Mouse (Mus musculus) hindbrain, embryonic 10.5 days (tissue): ENCODE results near the gene Ces1d. TPM values are rescaled to one million over a fixed set of nuclear protein-coding genes. Genes with fewer than 3 reads are reported as not detected.
"Not testable (repeated sequence)": the region's sequence is repeated elsewhere in the genome, so short reads cannot be mapped to it uniquely, and the experiment has no call there.

Experiments used
- DNase-seq: peaks from one replicate; pipeline ENCODE4 v3.0.0-alpha.2; 2017; ENCODE audit warnings: low spot score
- H3K27ac ChIP-seq: fragments of 300-500 bp; sonication (generic); 2 replicates; pipeline ENCODE4 v1.5.1; 2016; ENCODE audit warnings: mild to moderate bottlenecking, moderate library complexity
- H3K27me3 ChIP-seq: fragments of 300-500 bp; sonication (generic); 2 replicates; pipeline ENCODE4 v1.6.1; 2016; ENCODE audit warnings: mild to moderate bottlenecking; ENCODE audit not compliant: poor library complexity, insufficient read depth, severe bottlenecking
- H3K36me3 ChIP-seq: fragments of 300-500 bp; sonication (generic); 2 replicates; pipeline ENCODE4 v1.6.1; 2016; ENCODE audit warnings: mild to moderate bottlenecking, moderate library complexity
- H3K4me1 ChIP-seq: fragments of 300-500 bp; sonication (generic); replicated peaks from 2 replicates; pipeline ENCODE4 v1.6.1; 2016; ENCODE audit warnings: mild to moderate bottlenecking
- H3K4me3 ChIP-seq: fragments of 300-500 bp; sonication (generic); 2 replicates; pipeline ENCODE4 v1.5.1; 2016; ENCODE audit warnings: mild to moderate bottlenecking, moderate library complexity
- H3K9me3 ChIP-seq: fragments of 300-500 bp; sonication (generic); 2 replicates; pipeline ENCODE4 v1.6.1; 2016; ENCODE audit warnings: mild to moderate bottlenecking, moderate library complexity
- WGBS: fragments of 180-500 bp; shearing (Covaris S2); methylation state at CpG from one replicate; pipeline ENCODE4 v1.1.7; 2016; 5-methylcytosine and 5-hydroxymethylcytosine counted together
- polyA plus RNA-seq: library from polyadenylated mRNA; unstranded; fragments of >200 nt; fragmentation: Nextera tagmentation; extraction: Ambion mirVana; gene quantifications from 2 replicates; pipeline ENCODE4 v1.2.1, GENCODE M21; 2016

Gene Ces1d
- 0.48 and 2.6 TPM in 2 replicates for polyA plus RNA-seq

- 84% methylated on average over 8 of the region's 8 CpGs for WGBS
- no peaks in the 10 kb centered on the region for H3K4me1 ChIP-seq
- H3K36me3 ChIP-seq, result no peaks in the 10 kb centered on the region
- H3K4me3 ChIP-seq, result no peak within 1 kb of the TSS
- no peaks in the 10 kb centered on the region for H3K27me3 ChIP-seq
- no peaks in the 10 kb centered on the region for H3K9me3 ChIP-seq
- no peak within 1 kb of the TSS for H3K27ac ChIP-seq
- DNase-seq, result no peak
These were observed at the start of gene Ces1d for GRCm38 (mm10) chr8:93197685-93198525. Gene Ces1d (minus strand): TSS chr8:93197838.

GRCm38 (mm10) chr8:93246057-93246456 lies 48.4 kb upstream of the Ces1d start:
- Histone ChIP-seq H3K4me3 (no peak overlapping the region), H3K27ac (no peak overlapping the region), H3K27me3 (no peaks in the 10 kb centered on the region), H3K4me1 (no peaks in the 10 kb centered on the region), H3K36me3 (no peaks in the 10 kb centered on the region), H3K9me3 (no peaks in the 10 kb centered on the region)
- no peak for DNase-seq
- 89% methylated on average over 2 of the region's 2 CpGs for WGBS

GRCm38 (mm10) chr8:93239884-93240283 lies 42.2 kb upstream of the Ces1d start:
- Histone ChIP-seq H3K4me3 (no peak overlapping the region), H3K27me3 (no peaks in the 10 kb centered on the region), H3K36me3 (no peaks in the 10 kb centered on the region), H3K9me3 (no peaks in the 10 kb centered on the region), H3K27ac (no peak overlapping the region), H3K4me1 (no peaks in the 10 kb centered on the region)
- DNase-seq, result no peak

GRCm38 (mm10) chr8:93235681-93236080 lies 38.0 kb upstream of the Ces1d start:
- H3K27me3 ChIP-seq, result no peaks in the 10 kb centered on the region
- H3K4me1 ChIP-seq, result no peaks in the 10 kb centered on the region
- 96% methylated on average over 1 of the region's 1 CpGs for WGBS
- H3K36me3 ChIP-seq, result no peaks in the 10 kb centered on the region
- no peaks in the 10 kb centered on the region for H3K9me3 ChIP-seq
- no peak overlapping the region for H3K27ac ChIP-seq
- H3K4me3 ChIP-seq, result no peak overlapping the region
- DNase-seq, result no peak

GRCm38 (mm10) chr8:93234706-93235105 lies 37.1 kb upstream of the Ces1d start:
- Histone ChIP-seq H3K4me3 (no peak overlapping the region), H3K4me1 (no peaks in the 10 kb centered on the region), H3K9me3 (no peaks in the 10 kb centered on the region), H3K27me3 (no peaks in the 10 kb centered on the region), H3K27ac (no peak overlapping the region), H3K36me3 (no peaks in the 10 kb centered on the region)
- 91% methylated on average over 1 of the region's 1 CpGs for WGBS
- no peak for DNase-seq

GRCm38 (mm10) chr8:93234068-93234467 lies 36.4 kb upstream of the Ces1d start:
- H3K36me3 ChIP-seq, result no peaks in the 10 kb centered on the region
- no peaks in the 10 kb centered on the region for H3K27me3 ChIP-seq
- H3K9me3 ChIP-seq, result no peaks in the 10 kb centered on the region
- WGBS, result 87% methylated on average over 6 of the region's 6 CpGs
- no peak for DNase-seq
- no peaks in the 10 kb centered on the region for H3K4me1 ChIP-seq
- no peak overlapping the region for H3K4me3 ChIP-seq
- no peak overlapping the region for H3K27ac ChIP-seq

- H3K27ac ChIP-seq, result no peak within 1 kb of the TSS
- no peaks in the 10 kb centered on the region for H3K9me3 ChIP-seq
- H3K27me3 ChIP-seq, result no peaks in the 10 kb centered on the region
- H3K4me1 ChIP-seq, result no peaks in the 10 kb centered on the region
- H3K36me3 ChIP-seq, result no peaks in the 10 kb centered on the region
- DNase-seq, result no peak
- H3K4me3 ChIP-seq, result no peak within 1 kb of the TSS
These were observed 31.8 kb upstream of the Ces1d start, which contains the start of gene Ces1e for GRCm38 (mm10) chr8:93229446-93229845. Gene Ces1e (minus strand): TSS chr8:93229619.

GRCm38 (mm10) chr8:93228673-93229370 lies 31.2 kb upstream of the Ces1d start:
- Histone ChIP-seq H3K27ac (no peak overlapping the region), H3K4me1 (no peaks in the 10 kb centered on the region), H3K4me3 (no peak overlapping the region), H3K36me3 (no peaks in the 10 kb centered on the region), H3K9me3 (no peaks in the 10 kb centered on the region), H3K27me3 (no peaks in the 10 kb centered on the region)
- 73% methylated on average over 11 of the region's 11 CpGs for WGBS
- no peak for DNase-seq

- not testable (repeated sequence) for H3K4me3 ChIP-seq, H3K27me3 ChIP-seq, H3K27ac ChIP-seq, H3K4me1 ChIP-seq, H3K36me3 ChIP-seq, H3K9me3 ChIP-seq, DNase-seq
- WGBS, result 98% methylated on average over 1 of the region's 1 CpGs
These were observed 28.8 kb upstream of the Ces1d start for GRCm38 (mm10) chr8:93226471-93226870.

GRCm38 (mm10) chr8:93221896-93222295 lies 24.3 kb upstream of the Ces1d start:
- no peak overlapping the region for H3K4me3 ChIP-seq
- WGBS, result 88% methylated on average over 3 of the region's 3 CpGs
- no peaks in the 10 kb centered on the region for H3K9me3 ChIP-seq
- no peak for DNase-seq
- no peak overlapping the region for H3K27ac ChIP-seq
- H3K27me3 ChIP-seq, result no peaks in the 10 kb centered on the region
- no peaks in the 10 kb centered on the region for H3K36me3 ChIP-seq
- H3K4me1 ChIP-seq, result no peaks in the 10 kb centered on the region

GRCm38 (mm10) chr8:93217867-93218266 lies 20.2 kb upstream of the Ces1d start:
- no peak for DNase-seq
- H3K4me3 ChIP-seq, result no peak overlapping the region
- WGBS, result 88% methylated on average over 4 of the region's 4 CpGs

GRCm38 (mm10) chr8:93217375-93217774 lies 19.7 kb upstream of the Ces1d start:
- Histone ChIP-seq H3K27ac (no peak overlapping the region), H3K9me3 (no peaks in the 10 kb centered on the region), H3K4me3 (no peak overlapping the region), H3K27me3 (no peaks in the 10 kb centered on the region), H3K36me3 (no peaks in the 10 kb centered on the region), H3K4me1 (no peaks in the 10 kb centered on the region)
- WGBS, result 80% methylated on average over 1 of the region's 1 CpGs
- DNase-seq, result no peak

More at GRCm38 (mm10) chr8:93217867-93218266, 20.2 kb upstream of the Ces1d start:
- Histone ChIP-seq H3K27me3 (no peaks in the 10 kb centered on the region), H3K27ac (no peak overlapping the region), H3K36me3 (no peaks in the 10 kb centered on the region), H3K4me1 (no peaks in the 10 kb centered on the region), H3K9me3 (no peaks in the 10 kb centered on the region)

- H3K4me1 ChIP-seq, result no peaks in the 10 kb centered on the region
- H3K9me3 ChIP-seq, result no peaks in the 10 kb centered on the region
- no peak overlapping the region for H3K27ac ChIP-seq
- no peaks in the 10 kb centered on the region for H3K36me3 ChIP-seq
- DNase-seq, result no peak
- no peak overlapping the region for H3K4me3 ChIP-seq
- no peaks in the 10 kb centered on the region for H3K27me3 ChIP-seq
These were observed 13.5 kb upstream of the Ces1d start for GRCm38 (mm10) chr8:93211091-93211490.
